Mouse (Mus musculus) kidney, adult 2 months (tissue): ENCODE measurements around the gene Sgk1.

ENCODE experiments used
- CTCF ChIP-seq: fragments of 200-500 bp; conservative IDR thresholded peaks from 2 replicates; pipeline ENCODE4 v1.5.1; 2011; ENCODE audit warnings: low read depth, mild to moderate bottlenecking, control low read depth, low read length, moderate library complexity, mixed read lengths; ENCODE audit not compliant: insufficient read depth, insufficient read length
- POLR2A ChIP-seq: fragments of 200-500 bp; IDR thresholded peaks from one replicate; pipeline ENCODE4 v1.6.1; 2011; ENCODE audit warnings: low read depth, low read length, control low read depth

DNA sequence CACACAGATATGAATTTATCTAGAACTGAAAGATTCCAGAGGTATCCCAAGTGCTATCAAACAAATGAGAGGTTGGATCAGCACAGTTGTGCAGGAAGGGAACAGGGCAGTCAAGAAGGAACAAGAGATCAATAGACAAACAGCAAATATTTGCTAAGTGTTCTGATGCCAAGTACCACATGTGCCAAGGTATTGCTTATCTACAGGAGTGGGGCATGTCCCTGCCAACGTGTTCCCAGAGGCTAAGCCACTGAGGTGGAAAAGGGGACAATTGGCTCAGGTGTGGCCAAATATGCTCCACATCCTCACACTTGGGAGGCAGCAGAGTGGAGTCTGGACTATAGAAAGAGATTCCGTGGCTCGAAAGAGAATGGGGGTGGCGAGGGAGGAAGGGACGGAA, 119.6 kb downstream of the Sgk1 start:
- TF ChIP-seq CTCF (no peak), POLR2A (no peak)
